Mouse (Mus musculus): ENCODE results near the gene Thbd. TPM values are rescaled to one million over a fixed set of nuclear protein-coding genes. Genes with fewer than 3 reads are reported as not detected.
A peak's percentile ranks its signal among the peaks of the same experiment; 100 is the strongest.

Thbd gene
- total and polyA plus RNA-seq, 2 experiments from 2014 or later, result 14.7 to 26.1 TPM

DNA sequence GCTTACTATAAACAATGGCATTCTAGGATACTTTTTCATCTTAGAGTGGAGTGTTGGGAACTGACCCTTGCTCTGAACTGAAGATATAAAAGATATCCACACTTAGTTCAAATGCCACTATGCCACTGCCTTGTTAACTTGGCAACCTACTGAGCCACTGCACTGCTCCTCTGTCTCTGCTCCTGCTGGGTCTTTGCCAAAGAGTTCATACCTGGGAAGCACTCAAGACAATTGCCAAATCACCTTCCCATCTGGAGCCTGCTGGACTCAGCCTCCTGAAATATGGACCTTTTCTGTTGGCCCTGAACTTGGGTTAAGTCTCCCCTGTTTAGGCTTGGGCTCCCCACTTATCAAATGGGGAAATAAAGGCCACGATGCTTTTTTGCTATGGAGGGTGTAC, 41.7 kb upstream of the Thbd start:
- 100% methylated on average over 1 of the region's 1 CpGs for WGBS
- Histone ChIP-seq H3K27me3 (ENCODE audit: insufficient read depth, low read length) (no peaks in the 10 kb centered on the region), H3K36me3 (ENCODE audit: insufficient read depth, low read length) (no peaks in the 10 kb centered on the region), H3K4me1 (ENCODE audit: insufficient read depth, low read length) (no peaks in the 10 kb centered on the region), H3K4me3 (ENCODE audit: low read depth, low read length) (no peak overlapping the region), H3K9me3 (ENCODE audit: low read length) (no peaks in the 10 kb centered on the region), H3K4me2 (ENCODE audit: low read depth, low read length, poor library complexity, severe bottlenecking) (no peak overlapping the region), H3K27ac (ENCODE audit: low read depth, low read length) (no peak overlapping the region), H3K9ac (replicated peaks; ENCODE audit: low read length, poor library complexity, severe bottlenecking) (no peak overlapping the region)
- ATAC-seq (ENCODE audit: low FRiP score) (no peak), DNase-seq (ENCODE audit: low spot score) (no peak)
- no peak for TF ChIP-seq CTCF (IDR thresholded peaks at IDR 0.05)

DNA sequence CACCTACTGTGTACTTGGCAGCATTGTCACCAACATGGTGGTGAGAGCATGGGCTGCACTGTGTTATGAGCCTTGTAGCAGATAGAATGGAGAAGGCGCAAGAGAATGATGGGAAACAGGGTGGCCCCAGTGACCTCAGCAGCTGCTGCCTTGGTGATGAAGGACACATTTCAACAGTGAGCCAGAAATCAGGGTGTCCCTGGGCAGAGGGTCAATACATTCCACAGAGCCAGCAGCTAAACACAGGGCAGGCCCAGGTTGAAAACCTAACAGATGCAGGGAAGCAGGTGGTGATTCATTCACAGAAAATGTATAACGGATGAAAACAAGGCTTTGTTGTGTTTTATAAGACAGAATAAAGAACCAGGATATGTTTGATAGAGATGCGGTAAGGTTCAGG, 38.5 kb upstream of the Thbd start:
- H3K27ac ChIP-seq (ENCODE audit: low read depth, low read length), result no peak overlapping the region
- no peak for ATAC-seq (ENCODE audit: low FRiP score)
- no peak for TF ChIP-seq CTCF (IDR thresholded peaks at IDR 0.05)

GRCm38 (mm10) chr2:148445616-148446015, 37.6 kb upstream of the Thbd start:
- H3K36me3 ChIP-seq (ENCODE audit: insufficient read depth, low read length), result no peaks in the 10 kb centered on the region
- H3K4me3 ChIP-seq (ENCODE audit: low read depth, low read length), result no peak overlapping the region
- 93% methylated on average over 1 of the region's 1 CpGs for WGBS
- H3K4me2 ChIP-seq (ENCODE audit: low read depth, low read length, poor library complexity, severe bottlenecking), result no peak overlapping the region
- H3K9ac ChIP-seq (replicated peaks; ENCODE audit: low read length, poor library complexity, severe bottlenecking), result no peak overlapping the region
- no peaks in the 10 kb centered on the region for H3K27me3 ChIP-seq (ENCODE audit: insufficient read depth, low read length)
- H3K9me3 ChIP-seq (ENCODE audit: low read length), result no peaks in the 10 kb centered on the region
- ATAC-seq (ENCODE audit: low FRiP score) (no peak), DNase-seq (ENCODE audit: low spot score) (no peak)
- no peaks in the 10 kb centered on the region for H3K4me1 ChIP-seq (ENCODE audit: insufficient read depth, low read length)
- TF ChIP-seq CTCF (IDR thresholded peaks at IDR 0.05), result no peak
- no peak overlapping the region for H3K27ac ChIP-seq (ENCODE audit: low read depth, low read length)

More for the DNA sequence above, 38.5 kb upstream of the Thbd start:
- H3K4me1 ChIP-seq (ENCODE audit: insufficient read depth, low read length), result no peaks in the 10 kb centered on the region
- H3K9me3 ChIP-seq (ENCODE audit: low read length), result no peaks in the 10 kb centered on the region
- no peak overlapping the region for H3K4me2 ChIP-seq (ENCODE audit: low read depth, low read length, poor library complexity, severe bottlenecking)
- H3K4me3 ChIP-seq (ENCODE audit: low read depth, low read length), result no peak overlapping the region
- DNase-seq (ENCODE audit: low spot score), result no peak
- no peaks in the 10 kb centered on the region for H3K27me3 ChIP-seq (ENCODE audit: insufficient read depth, low read length)
- WGBS, result 82% methylated on average over 3 of the region's 3 CpGs
- H3K9ac ChIP-seq (replicated peaks; ENCODE audit: low read length, poor library complexity, severe bottlenecking), result no peak overlapping the region
- H3K36me3 ChIP-seq (ENCODE audit: insufficient read depth, low read length), result no peaks in the 10 kb centered on the region

DNA sequence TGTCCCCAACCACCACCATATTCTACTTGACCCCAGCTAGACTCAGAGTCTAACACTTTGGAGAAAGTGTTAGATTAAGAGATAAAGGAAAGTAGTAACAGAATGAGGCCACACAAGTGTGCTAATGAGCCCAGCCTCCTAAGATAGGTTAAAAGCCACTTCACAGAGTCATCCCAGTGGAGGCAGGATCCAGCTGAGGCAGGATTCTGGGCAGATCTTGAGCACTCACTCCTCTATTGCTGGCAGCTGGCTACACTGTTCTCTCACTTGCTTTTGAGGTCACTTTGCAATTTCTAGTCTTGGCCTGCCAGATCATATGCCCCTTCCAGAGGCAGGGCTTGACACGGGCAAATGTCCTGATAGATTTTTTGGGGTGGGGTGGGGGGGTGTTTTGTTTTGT, 36.5 kb upstream of the Thbd start:
- ATAC-seq (ENCODE audit: low FRiP score), result no peak
- H3K27ac ChIP-seq (ENCODE audit: low read depth, low read length), result no peak overlapping the region
- no peaks in the 10 kb centered on the region for H3K4me1 ChIP-seq (ENCODE audit: insufficient read depth, low read length)
- no peaks in the 10 kb centered on the region for H3K36me3 ChIP-seq (ENCODE audit: insufficient read depth, low read length)
- no peak overlapping the region for H3K9ac ChIP-seq (replicated peaks; ENCODE audit: low read length, poor library complexity, severe bottlenecking)
- no peak overlapping the region for H3K4me3 ChIP-seq (ENCODE audit: low read depth, low read length)
- no peak for TF ChIP-seq CTCF (IDR thresholded peaks at IDR 0.05)
- 63% methylated on average over 1 of the region's 1 CpGs for WGBS
- no peak for DNase-seq (ENCODE audit: low spot score)
- no peak overlapping the region for H3K4me2 ChIP-seq (ENCODE audit: low read depth, low read length, poor library complexity, severe bottlenecking)
- H3K9me3 ChIP-seq (ENCODE audit: low read length), result no peaks in the 10 kb centered on the region
- H3K27me3 ChIP-seq (ENCODE audit: insufficient read depth, low read length), result no peaks in the 10 kb centered on the region

DNA sequence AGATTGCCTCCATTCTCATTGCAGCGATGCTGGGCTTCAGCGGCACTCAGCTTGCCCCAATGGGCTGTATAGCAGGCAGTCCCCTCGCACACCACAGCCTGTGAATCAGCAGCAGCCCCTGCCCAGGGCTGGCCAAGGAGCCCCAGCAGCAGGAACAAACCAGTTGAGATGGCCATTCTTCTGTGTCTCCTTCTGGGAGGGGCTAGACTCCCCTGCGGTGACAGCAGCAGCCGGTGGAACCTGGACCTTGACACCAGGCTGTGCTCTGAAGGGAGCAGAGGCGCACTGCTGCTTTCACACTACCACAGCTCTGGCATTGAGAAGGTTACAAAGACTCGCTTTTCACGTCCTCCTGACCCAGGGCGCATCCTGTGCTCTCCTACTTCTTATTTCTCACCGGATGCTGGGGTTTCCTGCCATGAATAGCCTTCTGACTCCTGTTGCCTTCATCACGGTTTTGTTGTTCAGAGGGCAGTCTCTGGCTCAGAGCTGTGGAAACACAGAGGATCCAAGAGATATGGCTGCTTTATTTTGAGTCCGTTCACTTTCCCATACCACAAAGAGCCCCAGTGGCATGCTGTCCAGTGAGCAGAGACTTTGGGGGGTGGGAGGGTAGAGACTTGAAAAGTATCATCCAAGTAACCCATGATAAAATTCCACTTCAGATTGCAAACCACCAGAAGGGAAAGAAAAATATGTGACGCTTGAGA, 35.4 kb upstream of the Thbd start, which contains the start of gene Cd93:
Gene Cd93 (minus strand): TSS at position 315 of the 710 bp plus-strand sequence.
- H3K27ac ChIP-seq (ENCODE audit: low read depth, low read length), result no peak within 1 kb of the TSS
- no peaks in the 10 kb centered on the region for H3K36me3 ChIP-seq (ENCODE audit: insufficient read depth, low read length)
- WGBS, result 61% methylated on average over 13 of the region's 13 CpGs
- TF ChIP-seq CTCF (IDR thresholded peaks at IDR 0.05), result no peak
- no peak within 1 kb of the TSS for H3K9ac ChIP-seq (replicated peaks; ENCODE audit: low read length, poor library complexity, severe bottlenecking)
- no peaks in the 10 kb centered on the region for H3K9me3 ChIP-seq (ENCODE audit: low read length)
- H3K27me3 ChIP-seq (ENCODE audit: insufficient read depth, low read length), result no peaks in the 10 kb centered on the region
- no peak for DNase-seq (ENCODE audit: low spot score)
- no peak for ATAC-seq (ENCODE audit: low FRiP score)
- no peaks in the 10 kb centered on the region for H3K4me1 ChIP-seq (ENCODE audit: insufficient read depth, low read length)
- no peak within 1 kb of the TSS for H3K4me3 ChIP-seq (ENCODE audit: low read depth, low read length)
- H3K4me2 ChIP-seq (ENCODE audit: low read depth, low read length, poor library complexity, severe bottlenecking), result 0 out of 2 replicates have a peak within 1 kb of the TSS, but pooled peaks have one; percentile 6

GRCm38 (mm10) chr2:148442710-148443109, 34.7 kb upstream of the Thbd start:
- no peak overlapping the region for H3K27ac ChIP-seq (ENCODE audit: low read depth, low read length)
- no peak for TF ChIP-seq CTCF (IDR thresholded peaks at IDR 0.05)
- no peak overlapping the region for H3K9ac ChIP-seq (replicated peaks; ENCODE audit: low read length, poor library complexity, severe bottlenecking)
- ATAC-seq (ENCODE audit: low FRiP score) (no peak), DNase-seq (ENCODE audit: low spot score) (no peak)
- 92% methylated on average over 4 of the region's 4 CpGs for WGBS
- no peak overlapping the region for H3K4me2 ChIP-seq (ENCODE audit: low read depth, low read length, poor library complexity, severe bottlenecking)
- H3K36me3 ChIP-seq (ENCODE audit: insufficient read depth, low read length), result no peaks in the 10 kb centered on the region
- H3K4me3 ChIP-seq (ENCODE audit: low read depth, low read length), result no peak overlapping the region
- H3K4me1 ChIP-seq (ENCODE audit: insufficient read depth, low read length), result no peaks in the 10 kb centered on the region
- no peaks in the 10 kb centered on the region for H3K9me3 ChIP-seq (ENCODE audit: low read length)
- no peaks in the 10 kb centered on the region for H3K27me3 ChIP-seq (ENCODE audit: insufficient read depth, low read length)
